Mouse (Mus musculus): ENCODE measurements around the gene Dnah17.

The Dnah17 gene

DNA sequence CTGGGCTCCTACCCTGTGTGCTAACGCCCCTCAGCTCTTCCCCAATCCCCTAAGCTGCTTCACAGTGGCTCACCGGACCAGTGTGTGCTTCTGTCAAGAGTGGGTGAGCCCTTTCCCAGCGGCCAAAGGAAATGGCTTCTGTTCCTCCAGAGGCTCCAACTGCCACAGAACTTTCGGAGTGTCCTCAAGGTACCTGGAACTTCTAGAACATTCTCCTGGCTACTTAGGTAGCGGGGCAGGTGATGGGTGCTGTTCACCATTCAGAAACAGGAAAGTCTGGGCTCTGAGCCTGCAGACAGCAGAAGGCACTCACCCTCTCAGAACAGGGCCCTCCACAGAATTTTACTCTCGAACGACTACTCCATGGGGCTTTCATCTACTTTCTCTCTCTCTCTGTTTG is at the start of gene Dnah17:
Gene Dnah17 (minus strand): TSS at position 101 of the 400 bp plus-strand sequence.
- in situ Hi-C loops (cut with MboI; ENCODE audit: unreplicated experiment in 2 of 2): no loop called here

- in situ Hi-C loops (cut with MboI; ENCODE audit: unreplicated experiment in 2 of 2): loop anchor here in 1 of 2 experiments (5.0 to 10.0 kb wide), 3 partner anchors 37 to 215 kb away; no protein-coding TSS in a partner anchor
These were observed 49.8 kb upstream of the Dnah17 start for GRCm38 (mm10) chr11:118180199-118180598.

GRCm38 (mm10) chr11:118178236-118178635 is 47.8 kb upstream of the Dnah17 start:
- in situ Hi-C loops (cut with MboI; ENCODE audit: unreplicated experiment in 2 of 2): loop anchor here (5.0 to 10.0 kb wide), 3 partner anchors 34 to 87 kb away; no protein-coding TSS in a partner anchor

DNA sequence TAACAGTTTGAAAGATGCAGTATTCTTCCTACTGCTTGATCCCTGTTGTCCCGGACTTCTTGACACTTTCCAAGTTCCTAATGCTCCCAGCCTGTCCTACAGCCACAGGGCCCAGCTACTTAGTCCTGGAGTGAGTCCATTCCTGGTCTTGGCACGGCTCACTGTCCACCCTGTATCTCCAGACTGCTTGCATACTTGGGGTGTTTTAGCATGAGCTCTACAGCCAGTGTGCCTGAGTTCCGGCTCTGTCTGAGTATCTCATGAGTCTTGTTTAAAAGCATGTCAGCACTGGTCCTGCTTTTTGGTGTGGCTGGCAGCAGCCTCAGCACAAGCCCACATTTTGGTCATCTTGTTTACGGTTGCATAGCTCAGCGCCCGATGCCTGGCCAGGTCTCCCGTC is 44.3 kb upstream of the Dnah17 start:
- in situ Hi-C loops (cut with MboI; ENCODE audit: unreplicated experiment in 2 of 2): loop anchor here (5.0 to 10.0 kb wide), 3 partner anchors 38 to 90 kb away; no protein-coding TSS in a partner anchor

GRCm38 (mm10) chr11:118172768-118173167 is 42.3 kb upstream of the Dnah17 start:
- in situ Hi-C loops (cut with MboI; ENCODE audit: unreplicated experiment in 2 of 2): loop anchor here (10.0 kb wide), 2 partner anchors 68 to 92 kb away; no protein-coding TSS in a partner anchor

- in situ Hi-C loops (cut with MboI; ENCODE audit: unreplicated experiment in 2 of 2): loop anchor here (10.0 kb wide), 2 partner anchors 66 to 94 kb away; no protein-coding TSS in a partner anchor
These were observed 39.9 kb upstream of the Dnah17 start for GRCm38 (mm10) chr11:118170333-118170732.

DNA sequence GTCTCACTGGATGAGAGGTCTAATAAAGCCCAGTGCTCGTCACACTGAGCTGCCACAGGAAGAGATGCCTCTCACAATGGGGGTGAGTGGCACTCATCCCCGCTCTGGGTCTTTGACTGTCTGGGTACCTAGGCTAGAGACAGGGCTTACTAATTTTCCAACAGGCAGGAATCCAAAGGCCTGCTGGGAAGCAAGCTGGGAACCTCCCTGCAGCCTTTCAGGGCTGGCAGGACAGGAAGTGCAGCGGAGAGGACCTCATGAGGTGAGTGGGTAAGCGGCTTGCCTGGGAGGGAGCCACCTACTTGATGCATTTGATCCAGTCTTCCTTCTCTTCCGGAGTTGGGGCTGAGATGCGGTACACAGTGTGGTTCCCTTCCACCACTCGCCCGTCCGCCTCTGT is 38.3 kb upstream of the Dnah17 start:
- in situ Hi-C loops (cut with MboI; ENCODE audit: unreplicated experiment in 2 of 2): no loop called here

- in situ Hi-C loops (cut with MboI; ENCODE audit: unreplicated experiment in 2 of 2): no loop called here
These were observed 36.2 kb upstream of the Dnah17 start for GRCm38 (mm10) chr11:118166626-118167025.

DNA sequence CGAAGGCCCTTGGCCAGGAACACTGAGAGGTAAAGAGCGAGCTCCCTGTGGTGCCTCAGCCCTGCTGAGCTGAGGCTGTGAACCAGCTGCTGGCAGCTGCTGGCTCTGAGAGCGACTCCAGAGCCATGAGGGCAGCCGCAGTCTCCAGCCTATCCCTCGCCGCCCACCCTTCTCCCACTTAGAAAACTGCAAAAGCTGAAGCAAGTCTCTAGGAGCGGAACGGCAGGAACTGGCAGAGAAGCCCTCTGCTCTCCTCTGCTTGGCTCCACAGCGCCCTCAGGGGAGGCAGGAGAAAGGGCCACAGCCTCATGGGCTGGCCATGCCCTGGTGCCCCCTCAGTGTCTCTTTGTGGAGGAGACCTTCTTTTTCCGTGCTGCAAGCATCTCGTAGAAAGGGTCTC is 35.2 kb upstream of the Dnah17 start:
- in situ Hi-C loops (cut with MboI; ENCODE audit: unreplicated experiment in 2 of 2): no loop called here

GRCm38 (mm10) chr11:118164566-118164965 is 34.1 kb upstream of the Dnah17 start:
- in situ Hi-C loops (cut with MboI; ENCODE audit: unreplicated experiment in 2 of 2): no loop called here

DNA sequence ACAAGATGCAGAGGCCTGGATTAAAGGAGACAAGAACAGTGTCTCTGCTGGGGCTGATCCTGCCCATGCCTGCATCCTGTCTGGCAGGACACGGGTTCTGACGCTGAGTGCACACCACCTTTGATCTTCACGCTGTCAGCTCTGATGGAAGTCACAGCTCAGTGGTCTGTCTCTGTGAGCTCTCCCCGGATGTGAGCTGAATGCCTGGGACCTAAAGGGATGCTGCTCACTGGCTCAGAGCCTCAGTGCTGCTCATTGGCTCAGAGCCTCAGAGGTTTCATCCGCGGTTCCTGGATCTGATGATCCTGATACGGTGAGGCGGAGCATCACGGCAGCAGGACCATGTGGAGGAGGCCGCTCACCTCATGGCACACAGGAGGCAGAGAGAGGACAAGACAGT is 31.8 kb upstream of the Dnah17 start:
- in situ Hi-C loops (cut with MboI; ENCODE audit: unreplicated experiment in 2 of 2): no loop called here

DNA sequence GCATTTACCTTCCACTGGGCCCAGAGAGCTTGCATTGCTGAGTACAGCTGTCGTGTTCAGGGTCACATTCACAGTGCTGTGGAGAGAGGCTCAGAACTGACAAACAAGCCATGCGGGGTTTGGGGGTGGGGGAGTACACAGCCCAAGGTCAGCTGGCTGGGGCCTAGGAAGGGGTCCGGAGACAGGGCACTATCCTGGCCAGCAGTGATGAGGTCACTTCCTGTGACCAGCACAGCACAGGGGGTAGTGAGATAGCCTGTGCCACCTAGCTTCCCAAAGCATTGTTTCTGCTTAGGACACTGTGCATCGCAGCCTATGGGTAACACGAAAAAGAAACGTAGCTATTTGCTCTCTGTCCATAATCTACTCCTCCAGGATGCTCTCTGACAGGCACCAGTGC is 30.8 kb upstream of the Dnah17 start:
- in situ Hi-C loops (cut with MboI; ENCODE audit: unreplicated experiment in 2 of 2): no loop called here

GRCm38 (mm10) chr11:118160763-118161162 is 30.3 kb upstream of the Dnah17 start:
- in situ Hi-C loops (cut with MboI; ENCODE audit: unreplicated experiment in 2 of 2): no loop called here

DNA sequence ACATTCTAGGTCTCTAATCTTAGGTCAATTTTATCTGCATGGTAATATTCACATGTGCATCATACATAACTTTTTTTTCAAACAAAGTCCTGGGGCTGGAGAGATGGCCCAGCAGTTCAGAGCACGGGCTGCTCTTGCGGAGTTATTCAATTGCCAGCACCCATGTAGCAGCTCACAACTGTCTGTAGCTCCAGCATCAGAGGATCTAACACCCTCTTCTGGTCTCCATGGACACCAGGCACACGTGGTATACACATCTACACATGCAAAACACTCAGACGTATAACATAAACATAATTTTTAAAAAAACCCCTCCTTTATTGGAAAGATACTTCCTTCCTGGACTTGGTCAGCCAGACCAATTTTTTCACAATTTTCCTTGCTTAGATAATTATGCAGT is 28.3 kb upstream of the Dnah17 start:
- in situ Hi-C loops (cut with MboI; ENCODE audit: unreplicated experiment in 2 of 2): loop anchor here in 1 of 2 experiments (5.0 kb wide), 1 partner anchor 59 kb away; no protein-coding TSS in a partner anchor

GRCm38 (mm10) chr11:118156480-118157060 is 26.1 kb upstream of the Dnah17 start:
- in situ Hi-C loops (cut with MboI; ENCODE audit: unreplicated experiment in 2 of 2): loop anchor here in 1 of 2 experiments (5.0 kb wide), 1 partner anchor 61 kb away; no protein-coding TSS in a partner anchor

GRCm38 (mm10) chr11:118152964-118153363 is 22.5 kb upstream of the Dnah17 start:
- in situ Hi-C loops (cut with MboI; ENCODE audit: unreplicated experiment in 2 of 2): no loop called here

GRCm38 (mm10) chr11:118151423-118152180 is 21.2 kb upstream of the Dnah17 start:
- in situ Hi-C loops (cut with MboI; ENCODE audit: unreplicated experiment in 2 of 2): no loop called here

DNA sequence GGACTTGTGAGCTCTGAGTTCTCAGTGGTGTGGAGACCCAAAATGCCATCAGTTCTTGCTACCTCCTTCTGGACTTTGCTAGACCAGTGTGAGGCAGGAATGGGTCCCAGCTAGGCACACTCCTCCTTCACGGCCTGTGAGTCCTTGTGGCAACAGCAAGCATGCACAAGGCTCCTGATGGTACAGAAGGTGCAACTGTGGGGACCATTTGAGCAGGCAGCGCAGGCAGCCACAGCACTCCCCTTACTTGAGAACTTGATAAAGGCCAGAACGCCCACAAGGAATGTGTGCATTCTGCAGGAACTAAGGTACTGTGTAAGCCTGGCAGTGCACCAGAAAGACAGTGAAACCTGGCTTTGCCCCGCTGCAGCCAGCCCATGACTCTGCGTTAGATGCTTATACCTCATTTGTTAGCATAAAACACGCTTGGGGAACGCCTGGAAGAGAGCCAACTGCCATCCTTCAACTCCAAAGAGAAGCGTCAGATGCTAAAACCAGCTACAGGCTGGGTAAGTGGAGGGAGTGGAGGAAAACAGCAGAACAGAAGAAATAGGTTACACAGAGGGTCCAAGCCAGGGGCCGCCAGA is 19.8 kb upstream of the Dnah17 start:
- in situ Hi-C loops (cut with MboI; ENCODE audit: unreplicated experiment in 2 of 2): no loop called here

DNA sequence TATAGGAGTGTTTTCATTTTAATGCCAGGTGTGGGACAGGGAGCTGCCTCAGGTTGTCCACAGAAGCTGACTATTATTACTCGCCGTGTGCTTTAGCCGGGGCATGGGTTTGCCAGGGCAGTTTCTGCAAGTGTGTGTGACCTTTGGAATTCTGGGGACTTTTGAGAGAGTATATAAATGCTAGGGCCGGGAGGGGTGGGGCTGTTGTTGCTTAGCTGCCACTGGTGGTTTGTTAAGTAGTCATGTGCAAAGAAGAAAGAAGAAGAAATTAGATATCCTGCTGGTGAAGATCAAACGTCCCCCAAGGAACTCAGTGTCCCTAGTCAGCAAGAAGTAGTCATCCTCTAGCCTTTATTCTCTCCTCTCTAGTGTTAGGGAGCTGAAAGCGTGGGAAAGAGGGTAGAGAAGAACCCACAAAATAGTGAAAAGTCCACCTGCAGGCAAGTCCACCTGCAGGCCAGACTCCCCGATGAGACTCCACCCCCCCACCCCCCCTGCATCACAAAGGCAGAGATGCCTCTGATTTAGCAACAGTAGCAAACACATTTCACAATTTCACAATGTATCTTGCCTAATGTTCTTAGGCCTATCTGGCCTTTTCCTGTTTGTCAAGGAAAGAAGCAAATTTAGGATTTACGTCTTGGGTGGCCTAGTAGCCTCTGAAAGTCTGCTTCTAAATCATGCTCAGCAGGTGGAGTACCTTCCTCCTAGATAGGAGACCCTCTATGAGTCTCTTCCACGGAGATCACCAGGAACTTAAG is 17.6 kb upstream of the Dnah17 start:
- in situ Hi-C loops (cut with MboI; ENCODE audit: unreplicated experiment in 2 of 2): no loop called here

GRCm38 (mm10) chr11:118146446-118146845 is 16.0 kb upstream of the Dnah17 start:
- in situ Hi-C loops (cut with MboI; ENCODE audit: unreplicated experiment in 2 of 2): no loop called here

All from v-Abl transformed pro-B cells (cell line).